Mouse (Mus musculus) cerebellum, adult 18-20 months (tissue): ENCODE measurements around the gene B4galt4.

ENCODE experiments used
- DNase-seq, 2 experiments: peaks; one replicate each; pipeline ENCODE4 v3.0.0; 2021

Gene B4galt4

DNA sequence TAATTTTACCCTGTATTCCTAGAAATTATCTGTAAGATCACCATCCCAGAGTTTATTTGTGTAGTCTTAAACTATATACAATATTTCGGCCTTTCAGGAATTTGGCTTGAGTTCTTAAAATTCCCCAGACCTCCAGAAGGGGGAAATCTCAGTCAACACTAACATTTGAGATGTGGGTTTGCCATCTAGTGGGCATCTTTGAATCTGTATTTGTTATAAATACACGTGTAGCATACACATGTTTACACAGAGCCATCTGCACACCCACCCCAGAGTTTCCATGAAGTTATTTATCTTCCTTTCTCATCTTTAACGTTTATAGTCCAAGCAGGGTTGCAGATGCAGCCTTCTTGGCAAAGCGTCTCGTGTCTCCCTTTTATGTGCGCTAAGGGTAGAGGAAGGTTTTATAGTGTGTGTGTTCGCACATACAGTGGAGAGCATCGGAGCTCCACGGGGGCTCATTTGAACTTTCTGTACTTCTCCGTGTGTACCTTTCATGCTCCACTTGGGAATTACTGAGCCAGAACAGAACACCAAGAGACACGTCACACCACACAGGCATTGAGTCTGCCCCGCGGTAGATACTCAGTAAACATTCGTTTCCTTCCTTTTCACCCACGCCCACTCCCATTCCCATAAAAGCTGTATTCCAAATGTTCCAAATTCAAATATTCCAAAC lies 12.3 kb upstream of the B4galt4 start:
- no peak for DNase-seq

GRCm38 (mm10) chr16:38730921-38731320 lies 11.1 kb upstream of the B4galt4 start:
- no peak for DNase-seq

DNA sequence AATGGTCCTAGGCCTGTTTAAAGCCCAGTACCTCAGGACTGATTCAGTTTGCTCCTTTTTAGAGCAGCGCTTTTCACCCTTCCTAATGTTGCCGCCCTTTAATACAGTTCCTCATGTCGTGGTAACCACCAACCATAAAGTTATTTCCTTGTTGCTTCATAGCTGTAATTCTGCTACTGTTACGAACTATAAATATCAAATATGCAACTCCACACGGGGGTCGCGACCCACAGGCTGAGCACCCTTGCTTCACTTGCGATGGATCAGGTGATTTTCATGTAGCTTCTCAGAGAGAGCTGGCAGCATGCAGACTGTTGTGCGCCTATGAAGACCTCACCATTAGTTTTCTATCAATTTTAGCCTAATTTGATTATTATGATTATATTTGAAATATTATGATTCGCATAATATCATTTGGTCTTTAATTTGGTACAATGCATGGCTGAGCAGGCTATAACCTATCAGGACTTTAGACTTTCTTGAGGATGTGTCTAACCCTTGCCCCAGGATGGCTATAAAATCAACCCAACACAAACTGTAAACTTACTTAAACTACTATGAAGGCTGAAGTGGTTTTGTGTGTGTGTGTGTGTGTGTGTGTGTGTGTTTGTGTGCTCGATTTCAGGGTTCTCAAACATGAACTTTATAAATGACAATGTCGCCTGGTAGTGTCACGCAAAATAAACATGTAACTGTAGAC lies 710 bp upstream of the B4galt4 start:
- DNase-seq, result no peak

GRCm38 (mm10) chr16:38742659-38743131 lies 631 bp downstream of the B4galt4 start:
- peak in 1 of 2 experiments; percentile 24 for DNase-seq

- DNase-seq, result no peak
Observed at GRCm38 (mm10) chr16:38743941-38744673, 2.0 kb downstream of the B4galt4 start.

DNA sequence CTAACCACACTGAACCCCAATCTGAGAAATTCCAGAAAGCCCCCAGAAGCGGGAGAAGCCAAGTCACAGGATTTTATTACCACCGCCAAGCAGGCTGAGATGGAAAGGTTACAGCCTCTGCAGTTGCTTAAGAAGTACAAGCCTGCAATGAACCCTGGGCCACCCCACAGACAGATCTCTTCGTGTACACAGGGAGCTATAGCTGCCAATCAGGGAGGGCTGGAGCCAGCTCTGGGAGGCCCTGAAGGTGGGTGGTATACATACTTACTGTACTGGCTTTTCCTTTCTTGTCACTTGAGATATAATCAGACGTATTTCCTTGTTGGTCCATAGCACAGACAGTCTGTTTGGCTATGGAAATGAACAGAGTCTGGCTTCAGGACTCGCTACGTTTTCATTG lies 8.7 kb downstream of the B4galt4 start:
- no peak for DNase-seq

DNA sequence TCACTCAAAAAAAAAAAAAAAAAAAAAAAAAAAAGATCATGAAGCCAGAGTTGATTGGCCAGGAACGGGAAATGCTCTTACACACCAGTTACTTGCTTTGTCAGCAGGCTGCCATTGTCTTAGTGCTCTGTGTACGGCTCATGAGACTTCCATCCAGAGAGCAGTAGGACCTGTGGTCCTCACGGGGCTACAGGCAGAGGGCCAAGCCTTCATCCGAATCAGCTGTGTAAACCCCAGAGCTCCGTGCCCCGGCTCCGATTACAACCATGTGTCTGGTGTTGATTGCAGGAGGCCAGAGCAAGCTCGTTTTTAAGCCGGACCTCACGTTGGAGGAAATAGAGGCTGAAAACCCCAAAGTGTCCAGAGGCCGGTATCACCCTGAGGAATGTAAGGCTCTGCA lies 11.6 kb downstream of the B4galt4 start:
- DNase-seq, result no peak

GRCm38 (mm10) chr16:38755452-38756176 lies 13.6 kb downstream of the B4galt4 start:
- DNase-seq, result no peak

GRCm38 (mm10) chr16:38756177-38756503 lies 14.1 kb downstream of the B4galt4 start:
- no peak for DNase-seq

DNA sequence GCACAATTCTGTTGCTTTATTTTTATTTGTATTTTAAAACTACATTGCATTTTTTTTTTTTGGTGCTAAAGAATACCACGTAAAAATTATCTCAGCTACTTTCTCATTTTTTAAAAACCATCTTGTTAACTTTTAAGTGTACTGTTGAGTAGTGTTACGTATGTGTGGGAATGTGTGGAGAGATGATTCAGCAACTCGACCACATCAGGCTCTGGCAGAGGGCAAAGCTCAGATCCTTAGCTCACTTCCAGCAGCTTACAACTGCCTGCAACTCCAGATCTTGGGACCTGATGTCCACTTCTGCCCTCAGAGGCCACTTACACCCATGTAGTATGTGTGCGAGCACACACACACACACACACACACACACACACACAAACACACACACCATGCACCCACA lies 14.5 kb downstream of the B4galt4 start:
- DNase-seq, result no peak

- no peak for DNase-seq
Observed at GRCm38 (mm10) chr16:38757626-38758025, 15.6 kb downstream of the B4galt4 start.

GRCm38 (mm10) chr16:38758104-38758861 lies 16.2 kb downstream of the B4galt4 start:
- no peak for DNase-seq

- no peak for DNase-seq
Observed at GRCm38 (mm10) chr16:38760239-38760638, 18.2 kb downstream of the B4galt4 start.

- DNase-seq, result no peak
Observed at GRCm38 (mm10) chr16:38760834-38761375, 18.8 kb downstream of the B4galt4 start.

- no peak for DNase-seq
Observed at GRCm38 (mm10) chr16:38761972-38762371, 19.9 kb downstream of the B4galt4 start.

GRCm38 (mm10) chr16:38762401-38762800 lies 20.3 kb downstream of the B4galt4 start:
- DNase-seq, result no peak

DNA sequence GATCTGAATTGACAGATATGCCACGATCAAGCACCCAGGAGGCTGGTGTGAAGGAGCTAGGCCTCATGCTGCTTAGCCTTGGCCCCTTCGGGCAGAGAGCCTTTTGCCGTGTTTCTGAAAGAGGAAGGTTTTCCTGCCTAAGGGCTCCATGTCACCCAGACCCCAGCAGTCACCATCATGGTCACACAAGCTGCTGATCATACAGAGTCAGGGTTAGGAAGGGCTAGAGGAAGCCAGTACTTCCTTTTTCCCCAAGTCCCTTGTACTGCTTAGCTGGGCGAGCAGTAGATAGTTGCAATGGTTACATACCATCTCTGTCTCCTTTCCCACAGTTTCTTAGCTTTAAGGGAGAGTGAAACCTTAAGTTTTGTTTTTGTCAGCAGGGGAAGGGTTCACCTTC lies 21.4 kb downstream of the B4galt4 start:
- no peak for DNase-seq

DNA sequence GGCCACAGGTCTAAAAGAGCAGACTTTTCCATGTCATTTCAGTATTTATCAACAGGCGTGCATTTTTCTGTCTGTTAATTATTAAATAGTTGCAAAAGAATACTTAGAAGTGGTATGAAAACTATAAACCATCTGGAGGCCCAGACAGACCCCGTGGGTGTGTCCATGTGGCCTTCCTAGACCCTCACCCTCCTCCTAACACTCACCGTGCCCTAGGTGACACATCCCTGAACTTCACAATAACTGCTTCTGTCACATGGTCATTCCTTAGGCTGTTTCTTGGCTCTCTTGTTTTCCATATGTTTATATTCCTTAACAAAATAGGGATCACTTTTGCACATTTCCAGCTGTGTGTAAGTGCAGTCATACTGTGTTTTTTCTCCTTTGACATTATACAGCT lies 24.6 kb downstream of the B4galt4 start:
- no peak for DNase-seq

- no peak for DNase-seq
Observed at GRCm38 (mm10) chr16:38767761-38768160, 25.7 kb downstream of the B4galt4 start.

DNA sequence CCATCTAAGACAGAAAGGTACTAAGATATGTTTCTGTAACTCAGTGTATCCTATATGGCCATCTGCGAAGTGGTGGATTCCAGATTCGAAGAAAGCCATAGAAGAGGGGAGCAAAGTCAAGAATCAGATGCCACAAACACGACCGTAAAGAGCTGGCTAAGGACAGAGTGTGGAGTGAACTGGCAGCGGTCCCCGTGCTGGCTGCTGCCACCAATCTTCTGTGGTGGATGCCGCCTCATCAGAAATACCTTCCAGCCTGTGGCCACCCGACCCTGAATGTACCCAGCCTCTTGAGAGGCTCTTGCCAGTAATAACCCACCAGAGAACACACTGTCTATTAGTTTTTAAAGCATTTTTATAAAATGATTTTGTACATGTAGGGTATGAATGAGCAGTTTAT lies 26.3 kb downstream of the B4galt4 start:
- DNase-seq, result no peak

DNA sequence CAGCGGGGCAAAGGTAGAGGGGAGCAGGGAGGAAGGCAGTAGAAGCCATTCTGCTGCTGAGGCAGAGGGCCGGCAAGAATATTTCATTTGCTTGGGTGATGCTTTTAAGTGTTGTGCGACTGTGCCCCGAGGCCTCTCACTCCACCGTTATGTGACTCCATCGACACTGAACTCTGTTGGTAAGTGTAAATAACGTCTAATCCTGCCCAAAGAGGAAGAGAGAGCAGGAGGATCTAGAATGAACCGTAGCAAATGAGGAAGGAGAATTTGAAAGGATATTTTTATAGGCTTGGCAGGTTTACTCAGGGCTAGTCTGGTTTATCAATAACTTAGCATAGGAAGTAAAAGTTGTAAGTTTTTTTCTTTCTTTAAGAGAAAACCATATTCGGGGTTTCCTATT lies 27.5 kb downstream of the B4galt4 start:
- DNase-seq, result no peak

GRCm38 (mm10) chr16:38771145-38771544 lies 29.1 kb downstream of the B4galt4 start:
- no peak for DNase-seq
